Mouse (Mus musculus) forebrain, embryonic 13.5 days (tissue): ENCODE measurements around the gene Tmprss3. TPM values are rescaled to one million over a fixed set of nuclear protein-coding genes. Genes with fewer than 3 reads are reported as not detected.

Experiments used
- ATAC-seq: fragments of 200-750 bp; cut with Nextera tagmentation; 2 replicates; pipeline ENCODE4 v1.8.0; 2017
- H3K27ac ChIP-seq: fragments of 300-500 bp; sonication (generic); 2 replicates; pipeline ENCODE4 v1.5.1; 2015; ENCODE audit warnings: inconsistent platforms, mild to moderate bottlenecking, moderate library complexity
- H3K27me3 ChIP-seq: fragments of 300-500 bp; sonication (generic); 2 replicates; pipeline ENCODE4 v1.6.1; 2015; ENCODE audit warnings: mild to moderate bottlenecking, inconsistent platforms
- H3K36me3 ChIP-seq: fragments of 300-500 bp; sonication (generic); 2 replicates; pipeline ENCODE4 v1.6.1; 2015; ENCODE audit warnings: mild to moderate bottlenecking, inconsistent platforms; ENCODE audit not compliant: poor library complexity, severe bottlenecking
- H3K4me1 ChIP-seq: fragments of 300-500 bp; sonication (generic); 2 replicates; pipeline ENCODE4 v1.6.1; 2015; ENCODE audit warnings: inconsistent platforms
- H3K4me2 ChIP-seq: fragments of 300-500 bp; sonication (generic); 2 replicates; pipeline ENCODE4 v1.6.1; 2015; ENCODE audit warnings: inconsistent platforms, mild to moderate bottlenecking, moderate library complexity
- H3K4me3 ChIP-seq: fragments of 300-500 bp; sonication (generic); 2 replicates; pipeline ENCODE4 v1.5.1; 2015; ENCODE audit warnings: mild to moderate bottlenecking, inconsistent platforms
- H3K9ac ChIP-seq: fragments of 300-500 bp; sonication (generic); 2 replicates; pipeline ENCODE4 v1.6.1; 2015; ENCODE audit warnings: mild to moderate bottlenecking, inconsistent platforms
- H3K9me3 ChIP-seq: fragments of 300-500 bp; sonication (generic); replicated peaks from 2 replicates; pipeline ENCODE4 v1.6.1; 2016; ENCODE audit warnings: inconsistent platforms
- WGBS: fragments of 180-500 bp; shearing (Covaris S2); methylation state at CpG from one replicate; pipeline ENCODE4 v1.1.7; 2015; 5-methylcytosine and 5-hydroxymethylcytosine counted together
- polyA plus RNA-seq: library from polyadenylated mRNA; unstranded; fragments of >200 nt; fragmentation: Nextera tagmentation; extraction: Ambion mirVana; gene quantifications from 2 replicates; pipeline ENCODE4 v1.2.1, GENCODE M21; 2015

The Tmprss3 gene
- polyA plus RNA-seq, 1 experiment from 2014 or later: not detected

DNA sequence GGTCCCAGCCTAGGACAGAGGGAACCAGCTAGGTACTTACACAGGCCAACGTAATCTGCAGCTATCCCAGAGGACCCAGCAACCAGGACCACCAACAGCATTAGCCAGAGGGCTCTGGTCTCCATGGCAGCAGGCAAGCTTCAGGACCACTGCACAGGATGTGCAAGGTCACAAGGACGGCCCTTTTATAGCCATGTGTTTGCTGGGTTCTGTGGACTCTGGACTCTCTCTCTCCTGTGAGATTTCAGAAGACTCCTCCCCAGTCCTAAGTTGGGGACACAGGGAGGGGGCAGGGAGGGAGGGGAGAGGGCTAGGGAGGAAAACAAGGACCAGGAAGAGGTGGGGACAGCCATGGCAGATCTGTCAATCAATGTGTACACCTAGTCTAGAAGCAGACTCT lies 69.3 kb downstream of the Tmprss3 start, which contains the start of gene Tff3:
Tff3 (minus strand) TSS at position 195 of the 400 bp plus-strand sequence.
- Histone ChIP-seq H3K9ac (no peak within 1 kb of the TSS), H3K4me1 (peaks cover 15% of the 10 kb centered on the region; the same call in 1 of the 2 replicates), H3K4me3 (no peak within 1 kb of the TSS), H3K4me2 (no peak within 1 kb of the TSS), H3K36me3 (no peaks in the 10 kb centered on the region), H3K27me3 (no peaks in the 10 kb centered on the region), H3K27ac (no peak within 1 kb of the TSS), H3K9me3 (no peaks in the 10 kb centered on the region)
- 32% methylated on average over 2 of the region's 2 CpGs for WGBS
- no peak for ATAC-seq

Other genes with a start within 250 kb of the Tmprss3 start
- not detected in 2 replicates for gene Umodl1, start 244.3 kb downstream of the Tmprss3 start, polyA plus RNA-seq
- gene Abcg1, start 141.3 kb downstream of the Tmprss3 start, polyA plus RNA-seq: 18.2 and 18.7 TPM in 2 replicates
- 0.52 and 0.54 TPM in 2 replicates for gene Tff3, start 69.3 kb downstream of the Tmprss3 start, polyA plus RNA-seq
- not detected in 2 replicates for gene Tff2, start 54.7 kb downstream of the Tmprss3 start, polyA plus RNA-seq
- gene Tff1, start 33.7 kb downstream of the Tmprss3 start, polyA plus RNA-seq: not detected in 2 replicates
- gene Ubash3a, start 8.9 kb upstream of the Tmprss3 start, polyA plus RNA-seq: 0.04 TPM in 1 of 2 replicates, not detected in the other
- gene Rsph1, start 78.4 kb upstream of the Tmprss3 start, polyA plus RNA-seq: 4.0 and 5.2 TPM in 2 replicates
- 10.4 and 11.4 TPM in 2 replicates for gene Slc37a1, start 87.8 kb upstream of the Tmprss3 start, polyA plus RNA-seq
- 46.4 and 52.3 TPM in 2 replicates for gene Pde9a, start 187.2 kb upstream of the Tmprss3 start, polyA plus RNA-seq